Mouse (Mus musculus) gonadal fat pad, adult 2 months (tissue): ENCODE data around the gene Sds. TPM values are rescaled to one million over a fixed set of nuclear protein-coding genes. Genes with fewer than 3 reads are reported as not detected.
A peak's percentile ranks its signal among the peaks of the same experiment; 100 is the strongest.

Experiments
- DNase-seq: peaks from one replicate; pipeline ENCODE4 v3.0.0-alpha.2; 2012; ENCODE audit warnings: low read depth
- polyA plus RNA-seq: library from polyadenylated mRNA; depleted of rRNA; stranded (reverse); fragments of >200 nt; gene quantifications from 2 replicates; pipeline ENCODE4 v1.2.3, GENCODE M21; 2012

The Sds gene
- polyA plus RNA-seq, 1 experiment: not detected

- DNase-seq: no peak
Observed at GRCm38 (mm10) chr5:120439887-120440670, 36.2 kb upstream of the Sds start.

DNA sequence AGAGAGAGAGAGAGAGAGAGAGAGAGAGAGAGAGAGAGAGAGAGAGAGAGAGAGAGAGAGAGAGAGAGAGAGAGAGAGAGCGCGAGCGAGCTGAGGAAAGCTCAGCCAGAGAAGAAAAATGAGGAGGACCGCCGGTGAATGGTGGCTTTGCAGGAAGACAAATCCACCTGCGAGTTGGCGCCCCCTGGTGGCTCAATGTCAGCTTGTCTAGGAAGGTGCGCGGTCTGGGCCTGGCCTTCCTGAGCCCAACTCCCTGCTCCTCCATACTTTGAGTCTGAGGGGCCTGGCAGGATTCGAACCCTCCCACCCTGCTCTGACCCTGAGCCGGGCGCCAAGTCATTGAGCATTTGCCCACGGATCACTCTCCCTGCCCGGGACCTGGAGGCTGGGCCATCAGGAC is 35.6 kb upstream of the Sds start:
- peak; percentile 6 for DNase-seq

GRCm38 (mm10) chr5:120447305-120447704 is 29.0 kb upstream of the Sds start:
- no peak for DNase-seq

GRCm38 (mm10) chr5:120454756-120455337 is 21.5 kb upstream of the Sds start:
- DNase-seq: no peak

GRCm38 (mm10) chr5:120456253-120456652 is 20.1 kb upstream of the Sds start:
- DNase-seq: no peak

DNA sequence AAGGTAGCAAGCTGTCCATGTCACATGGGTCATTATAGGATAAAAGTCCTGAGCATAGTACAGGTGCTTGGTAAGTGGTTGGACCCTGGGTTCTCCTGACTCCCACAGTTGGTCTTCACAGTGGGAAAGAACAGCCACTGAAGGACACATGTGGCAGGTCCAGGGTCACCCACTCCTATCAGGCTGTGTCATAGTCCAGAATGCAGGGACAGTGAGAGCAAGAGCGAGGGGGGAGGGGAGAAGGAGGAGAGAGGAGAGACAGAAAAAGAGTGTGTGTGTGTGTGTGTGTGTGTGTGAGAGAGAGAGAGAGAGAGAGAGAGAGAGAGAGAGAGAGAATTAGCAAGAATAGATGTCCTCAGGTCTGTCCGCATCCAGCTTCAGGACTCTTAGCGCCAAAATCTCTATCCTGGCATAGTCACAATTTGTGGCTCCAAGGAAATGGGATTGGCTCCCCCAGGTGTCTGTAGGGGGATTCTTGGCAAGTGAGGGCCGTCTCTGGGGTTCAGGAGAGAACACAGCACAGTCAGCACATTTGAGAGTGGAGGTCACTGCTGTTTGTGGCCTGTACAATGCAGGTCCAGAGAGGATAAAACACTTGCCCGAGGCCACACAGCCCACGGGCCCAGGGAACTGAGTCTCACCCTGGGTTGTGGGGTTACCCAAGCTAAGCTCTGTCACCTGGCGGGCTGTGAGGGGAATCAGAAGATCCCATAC is 19.3 kb upstream of the Sds start:
- no peak for DNase-seq

GRCm38 (mm10) chr5:120457628-120458027 is 18.7 kb upstream of the Sds start:
- no peak for DNase-seq

DNA sequence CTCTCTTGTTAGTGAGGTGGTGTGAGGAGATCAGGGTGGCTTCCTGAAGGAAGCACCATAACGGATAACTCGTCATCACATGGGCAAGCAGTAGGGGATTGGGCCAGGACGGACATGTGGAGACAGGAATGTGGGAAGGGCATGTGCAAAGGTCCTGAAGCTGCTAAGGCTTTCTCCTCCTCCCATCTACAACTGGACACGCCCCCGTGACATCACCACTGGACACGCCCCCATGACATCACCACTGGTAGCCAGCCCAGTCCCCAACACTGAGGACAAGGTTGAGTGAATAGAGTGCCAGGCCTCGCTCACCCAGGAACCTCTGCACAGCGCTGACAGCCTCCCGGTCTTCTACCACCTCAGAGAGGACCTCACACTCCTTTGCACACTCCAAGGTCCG is 17.2 kb upstream of the Sds start:
- DNase-seq: no peak

DNA sequence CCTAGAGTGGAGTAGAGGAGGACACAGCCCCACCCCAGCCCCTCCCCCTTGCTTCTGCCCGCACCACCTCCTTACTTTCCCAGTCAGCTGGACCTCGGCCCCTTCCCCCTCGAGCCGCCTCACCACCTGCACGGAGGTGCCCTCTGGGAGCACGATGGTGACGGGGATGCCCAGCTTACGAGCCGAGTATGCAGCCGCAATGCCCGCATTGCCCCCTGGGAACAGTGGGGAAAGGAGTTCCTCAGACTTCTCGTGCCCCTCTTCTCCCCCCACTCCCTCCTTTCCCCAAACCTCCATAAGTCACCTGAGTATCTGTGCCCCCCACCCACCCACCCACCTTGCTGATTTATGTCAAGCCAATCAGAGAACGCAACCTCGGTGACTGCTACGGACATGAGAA is 14.4 kb upstream of the Sds start:
- DNase-seq: no peak

- DNase-seq: no peak
Observed at GRCm38 (mm10) chr5:120464321-120464720, 12.0 kb upstream of the Sds start.

DNA sequence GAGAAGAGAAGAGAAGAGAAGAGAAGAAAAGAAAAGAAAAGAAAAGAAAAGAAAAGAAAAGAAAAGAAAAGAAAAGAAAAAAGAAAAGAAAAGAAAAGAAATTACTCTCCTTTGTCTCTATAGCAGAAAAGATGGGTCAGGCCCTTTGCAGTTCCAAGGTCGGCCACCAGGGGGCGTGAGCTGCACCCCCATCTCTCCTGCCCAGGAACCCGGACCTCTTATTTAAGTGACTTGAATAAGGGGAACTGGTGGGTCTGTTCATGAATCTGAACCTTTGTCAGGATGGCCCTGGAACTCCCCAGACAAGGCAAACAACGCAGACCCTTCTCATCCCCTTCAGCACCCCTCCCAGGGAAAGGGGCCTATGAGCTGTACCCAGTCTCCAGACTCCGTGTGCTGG is 11.3 kb upstream of the Sds start:
- DNase-seq: no peak

GRCm38 (mm10) chr5:120465860-120466259 is 10.5 kb upstream of the Sds start:
- no peak for DNase-seq

DNA sequence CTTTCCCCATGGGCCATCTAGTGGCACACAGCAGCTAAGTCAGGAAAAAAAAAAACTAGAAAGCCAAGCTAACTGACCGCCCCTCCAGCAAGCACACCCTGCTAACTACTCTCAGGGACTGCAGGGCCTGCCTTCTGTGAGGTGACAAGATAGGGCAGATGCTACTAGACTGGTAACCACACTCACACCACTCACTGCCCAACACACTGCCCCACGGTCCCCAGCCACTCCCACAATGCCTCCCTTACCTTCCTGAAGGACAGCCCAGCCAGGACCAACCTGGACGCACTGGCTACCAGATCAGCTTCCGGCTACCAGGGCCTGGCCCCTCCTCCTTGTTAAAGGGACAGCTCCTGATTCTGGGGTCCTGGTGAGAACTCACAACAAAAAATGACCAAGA is 9.3 kb upstream of the Sds start:
- DNase-seq: no peak

- DNase-seq: no peak
Observed at GRCm38 (mm10) chr5:120468336-120468735, 8.0 kb upstream of the Sds start.

DNA sequence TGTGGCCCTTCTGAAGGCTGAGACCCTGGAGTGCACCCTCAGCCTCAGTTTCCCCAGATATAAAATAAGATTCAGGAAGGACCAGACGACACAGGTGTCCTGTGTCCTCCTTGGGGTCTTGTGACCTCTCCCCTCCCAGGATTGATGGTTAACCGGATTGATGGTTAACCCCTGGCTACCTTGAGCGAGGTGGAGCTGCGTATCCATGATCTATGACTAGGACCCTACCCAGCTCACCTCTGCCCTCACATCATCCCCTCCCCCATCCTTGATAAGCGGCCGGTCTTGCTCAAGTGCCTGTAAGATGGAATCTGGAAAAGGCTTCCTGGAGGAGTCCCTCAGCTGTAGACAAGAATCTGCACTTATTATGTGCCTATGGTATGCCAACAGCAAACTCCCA is 7.5 kb upstream of the Sds start:
- no peak for DNase-seq

DNA sequence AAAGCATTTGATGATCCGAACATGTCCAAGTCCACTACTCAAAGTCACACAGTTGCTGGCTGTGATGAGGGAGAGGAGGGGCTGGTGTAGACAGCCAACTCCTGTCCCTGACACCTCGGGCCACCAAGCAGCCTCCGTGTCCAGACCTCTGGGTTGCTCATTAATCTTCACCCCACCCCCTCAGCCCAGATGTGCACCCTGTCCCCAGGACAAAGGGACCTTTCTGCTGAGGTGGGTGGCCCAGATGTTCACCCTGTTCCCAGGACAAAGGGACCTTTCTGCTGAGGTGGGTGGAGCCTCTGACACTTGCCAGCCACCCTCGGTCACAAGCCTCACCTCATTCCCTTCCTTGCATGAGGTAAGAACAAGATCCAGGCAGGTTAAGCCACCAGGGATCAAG is 4.8 kb upstream of the Sds start:
- DNase-seq: no peak

GRCm38 (mm10) chr5:120472770-120473169 is 3.6 kb upstream of the Sds start, which contains the start of gene Sdsl:
Gene Sdsl (minus strand): TSS chr5:120472810.
- DNase-seq: no peak

DNA sequence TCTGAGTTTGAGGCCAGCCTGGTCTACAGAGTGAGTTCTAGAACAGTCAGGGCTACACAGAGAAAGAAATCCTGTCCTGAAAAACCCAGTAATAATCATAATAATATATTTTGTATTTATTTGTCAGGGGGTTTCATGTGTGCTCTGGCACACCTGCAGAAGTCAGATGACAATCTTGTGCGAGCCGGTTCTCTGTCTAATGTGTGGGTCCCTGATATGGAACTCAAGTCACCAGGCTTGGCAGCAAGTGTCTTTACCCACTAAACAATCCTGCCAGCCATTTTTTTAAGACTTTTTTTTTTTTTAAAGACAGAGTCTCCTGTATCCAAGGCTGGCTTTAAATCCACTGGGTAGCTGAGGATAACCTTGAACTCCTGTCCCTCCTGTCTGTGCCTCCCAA is 3.0 kb upstream of the Sds start:
- no peak for DNase-seq

- no peak for DNase-seq
Observed at GRCm38 (mm10) chr5:120475861-120476260, 465 bp upstream of the Sds start.

- no peak for DNase-seq
Observed at GRCm38 (mm10) chr5:120477993-120478392, 1.7 kb downstream of the Sds start.

DNA sequence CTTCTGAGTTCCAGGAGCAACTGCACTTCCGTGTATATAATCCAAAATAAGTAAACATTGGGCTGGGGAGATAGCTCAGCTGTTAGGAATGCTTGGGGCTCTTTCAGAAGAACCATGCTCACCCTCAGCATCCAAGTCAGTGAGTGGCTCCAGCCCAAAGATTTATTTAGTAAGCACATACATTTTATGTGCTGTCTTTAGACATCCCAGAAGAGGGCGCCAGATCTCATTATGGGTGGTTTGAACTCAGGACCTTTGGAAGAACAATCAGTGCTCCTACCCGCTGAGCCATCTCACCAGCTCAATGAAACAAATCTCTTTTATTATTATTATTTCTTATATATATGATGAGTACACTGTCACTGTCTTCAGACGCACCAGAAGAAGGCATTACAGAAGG is 3.2 kb downstream of the Sds start:
- DNase-seq: no peak

DNA sequence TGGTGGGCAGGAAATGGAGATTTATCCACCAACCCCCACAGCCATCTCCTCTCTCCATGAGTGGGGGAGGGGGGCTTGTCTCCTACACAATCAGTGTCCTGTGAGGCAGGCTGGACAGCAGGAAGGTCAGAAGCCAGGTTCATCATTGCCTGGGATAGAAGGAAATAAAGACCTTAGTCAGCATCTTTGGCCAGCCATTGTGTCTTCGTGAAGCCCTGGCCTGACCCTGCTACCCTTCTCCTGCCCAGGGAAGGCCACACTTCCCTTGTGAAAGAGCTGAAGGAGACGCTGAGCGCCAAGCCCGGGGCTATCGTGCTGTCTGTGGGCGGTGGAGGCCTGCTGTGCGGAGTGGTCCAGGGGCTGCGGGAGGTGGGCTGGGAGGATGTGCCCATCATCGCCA is 4.9 kb downstream of the Sds start:
- DNase-seq: no peak

DNA sequence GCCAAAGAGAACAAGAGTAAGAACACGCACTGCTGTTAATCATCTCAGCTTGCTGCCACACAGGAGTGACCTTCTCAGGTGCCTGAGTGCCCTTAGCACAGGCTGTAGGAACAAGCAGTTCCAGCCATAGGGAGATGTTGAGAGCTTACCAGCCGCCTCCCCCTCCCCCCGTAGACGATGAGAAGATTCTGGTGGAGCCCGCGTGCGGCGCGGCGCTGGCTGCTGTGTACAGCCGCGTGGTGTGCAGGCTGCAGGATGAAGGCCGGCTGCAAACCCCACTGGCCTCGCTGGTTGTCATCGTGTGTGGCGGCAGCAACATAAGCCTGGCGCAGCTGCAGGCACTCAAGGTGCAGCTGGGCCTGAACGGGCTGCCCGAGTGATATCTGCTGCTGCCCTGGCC is 7.1 kb downstream of the Sds start:
- no peak for DNase-seq
